8 mouse cellular contexts compared by ENCODE assay signal in the genomic region with DNA sequence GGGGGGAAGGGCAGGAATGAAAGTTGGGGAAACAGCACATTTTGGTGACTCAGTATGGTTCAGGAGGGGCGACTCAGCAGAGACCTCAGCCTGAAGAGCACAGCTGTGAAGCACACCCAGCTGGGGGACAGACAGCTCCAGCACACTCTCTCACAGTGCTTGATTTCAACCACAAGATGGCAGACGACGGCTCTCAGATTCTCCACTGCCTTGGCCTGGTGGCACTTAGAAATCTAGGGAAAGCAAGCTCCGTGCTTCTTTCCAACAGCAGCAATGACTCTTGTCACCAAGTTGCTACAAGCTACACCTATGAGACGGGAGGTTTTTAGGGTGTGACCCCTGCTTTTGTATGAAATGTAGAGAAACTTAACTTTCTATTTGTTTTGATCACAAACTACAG.
A peak's percentile ranks its signal among the peaks of the same experiment; 100 is the strongest.
DNase-seq lines count a peak whose midpoint lies in the region; ATAC-seq and TF ChIP-seq lines count a peak whose summit lies in the region.

No protein-coding gene starts in this region.

- H3K36me3 ChIP-seq in forebrain, embryonic 12.5 days (replicated peaks): no peaks in the 10 kb centered on the region
- peaks cover 8% of the 10 kb centered on the region; the same call in 1 of the 2 replicates for H3K36me3 ChIP-seq in heart, postnatal 0 days (replicated peaks; ENCODE audit: control insufficient read depth, insufficient read depth, low read length)
- no peaks in the 10 kb centered on the region for H3K36me3 ChIP-seq in liver, embryonic 12.5 days
- H3K36me3 ChIP-seq in neural tube, embryonic 13.5 days: no peaks in the 10 kb centered on the region

- no peaks in the 10 kb centered on the region for H3K27me3 ChIP-seq in forebrain, embryonic 12.5 days
- no peaks in the 10 kb centered on the region for H3K27me3 ChIP-seq in heart, postnatal 0 days (ENCODE audit: control insufficient read depth, insufficient read depth, low read length)
- H3K27me3 ChIP-seq in liver, embryonic 12.5 days (replicated peaks): no peaks in the 10 kb centered on the region
- no peaks in the 10 kb centered on the region for H3K27me3 ChIP-seq in neural tube, embryonic 13.5 days

- TF ChIP-seq CTCF in heart, postnatal 0 days (IDR thresholded peaks at IDR 0.05; ENCODE audit: low read depth): peak; percentile 84

- 6% methylated on average over 5 of the region's 5 CpGs for WGBS in forebrain, embryonic 12.5 days
- 3% methylated on average over 5 of the region's 5 CpGs for WGBS in heart, postnatal 0 days
- 6% methylated on average over 5 of the region's 5 CpGs for WGBS in liver, embryonic 12.5 days (ENCODE audit: insufficient replicate concordance)
- 5% methylated on average over 5 of the region's 5 CpGs for WGBS in neural tube, embryonic 13.5 days

- H3K9me3 ChIP-seq in forebrain, embryonic 12.5 days: no peaks in the 10 kb centered on the region
- H3K9me3 ChIP-seq in heart, postnatal 0 days (replicated peaks; ENCODE audit: control insufficient read depth, low read length): no peaks in the 10 kb centered on the region
- no peaks in the 10 kb centered on the region for H3K9me3 ChIP-seq in liver, embryonic 12.5 days (replicated peaks)
- H3K9me3 ChIP-seq in neural tube, embryonic 13.5 days: no peaks in the 10 kb centered on the region

- no peak for TF ChIP-seq EP300 in heart, postnatal 0 days (IDR thresholded peaks at IDR 0.05; ENCODE audit: low read depth)

- no peak overlapping the region for H3K9ac ChIP-seq in forebrain, embryonic 12.5 days
- no peak overlapping the region for H3K9ac ChIP-seq in heart, postnatal 0 days (replicated peaks; ENCODE audit: low read depth, low read length)
- no peak overlapping the region for H3K9ac ChIP-seq in liver, embryonic 12.5 days
- H3K9ac ChIP-seq in neural tube, embryonic 13.5 days: no peak overlapping the region

- DNase-seq in ES-CJ7 (ENCODE audit: low read depth, low spot score): peak; percentile 76
- DNase-seq in c-Kit-positive CD71-positive TER-119-negative erythroid progenitor cells, embryonic 14.5 days (ENCODE audit: low read depth): peak; percentile 5
- DNase-seq in heart, postnatal 0 days (ENCODE audit: low spot score): peak; percentile 85
- DNase-seq in kidney, postnatal 14 days: peak; percentile 82
- peak; percentile 18 to 21 for DNase-seq in thymus, adult 18-20 months

- H3K4me1 ChIP-seq in forebrain, embryonic 12.5 days: no peaks in the 10 kb centered on the region
- no peaks in the 10 kb centered on the region for H3K4me1 ChIP-seq in heart, postnatal 0 days (ENCODE audit: control insufficient read depth, insufficient read depth)
- no peaks in the 10 kb centered on the region for H3K4me1 ChIP-seq in liver, embryonic 12.5 days
- H3K4me1 ChIP-seq in neural tube, embryonic 13.5 days (replicated peaks): no peaks in the 10 kb centered on the region

- H3K27ac ChIP-seq in forebrain, embryonic 12.5 days: no peak overlapping the region
- no peak overlapping the region for H3K27ac ChIP-seq in heart, postnatal 0 days (ENCODE audit: low read depth)
- no peak overlapping the region for H3K27ac ChIP-seq in liver, embryonic 12.5 days
- H3K27ac ChIP-seq in neural tube, embryonic 13.5 days (replicated peaks): no peak overlapping the region

- ATAC-seq in forebrain, embryonic 12.5 days (ENCODE audit: low FRiP score): peak; percentile 89
- ATAC-seq in heart, postnatal 0 days (ENCODE audit: insufficient read depth, low read depth): peak; percentile 87
- peak; percentile 55; the same call in 1 of the 2 replicates for ATAC-seq in liver, embryonic 12.5 days
- peak; percentile 93 for ATAC-seq in neural tube, embryonic 13.5 days (ENCODE audit: low read depth)

- no peak overlapping the region for H3K4me2 ChIP-seq in forebrain, embryonic 12.5 days
- no peak overlapping the region for H3K4me2 ChIP-seq in heart, postnatal 0 days (ENCODE audit: low read depth, low read length)
- H3K4me2 ChIP-seq in liver, embryonic 12.5 days: no peak overlapping the region
- H3K4me2 ChIP-seq in neural tube, embryonic 13.5 days: no peak overlapping the region

- no peak overlapping the region for H3K4me3 ChIP-seq in forebrain, embryonic 12.5 days (replicated peaks)
- no peak overlapping the region for H3K4me3 ChIP-seq in heart, postnatal 0 days (ENCODE audit: low read depth, low read length)
- no peak overlapping the region for H3K4me3 ChIP-seq in liver, embryonic 12.5 days
- no peak overlapping the region for H3K4me3 ChIP-seq in neural tube, embryonic 13.5 days

Comparison
In these comparisons a context has a peak if more than half of its experiments do, and no peak if none do; other contexts are left out.
1. DNase-seq: peak in every context shown above with its lines; median percentile 85 in heart, postnatal 0 days; 82 in kidney, postnatal 14 days; 76 in ES-CJ7; 20 in thymus, adult 18-20 months; 5 in c-Kit-positive CD71-positive TER-119-negative erythroid progenitor cells, embryonic 14.5 days.